Mouse (Mus musculus) kidney, postnatal 10 days (tissue): ENCODE results near the gene Speer4d.
"Not testable (repeated sequence)": the region's sequence is repeated elsewhere in the genome, so short reads cannot be mapped to it uniquely, and the experiment has no call there.

Experiments used
- DNase-seq: peaks from one replicate; pipeline ENCODE4 v3.0.0; 2021; ENCODE audit warnings: mixed read lengths

Speer4d gene

GRCm38 (mm10) chr5:15618764-15619163 is at the start of gene Speer4d:
TSS of gene Speer4d (plus strand) at chr5:15619064.
- not testable (repeated sequence) for DNase-seq

GRCm38 (mm10) chr5:15573735-15574134 is 45.1 kb upstream of the Speer4d start:
- not testable (repeated sequence) for DNase-seq

- DNase-seq = not testable (repeated sequence)
Measured at GRCm38 (mm10) chr5:15577033-15577432, 41.8 kb upstream of the Speer4d start, which contains the start of gene Gm21083. TSS of gene Gm21083 (plus strand) at chr5:15577333.

- peak; percentile 48 for DNase-seq
Measured at GRCm38 (mm10) chr5:15586351-15586750, 32.5 kb upstream of the Speer4d start.

GRCm38 (mm10) chr5:15588291-15588690 is 30.6 kb upstream of the Speer4d start:
- peak; percentile 5 for DNase-seq

- not testable (repeated sequence) for DNase-seq
Measured at GRCm38 (mm10) chr5:15590635-15591034, 28.2 kb upstream of the Speer4d start.

- DNase-seq = not testable (repeated sequence)
Measured at GRCm38 (mm10) chr5:15591577-15591976, 27.3 kb upstream of the Speer4d start.

GRCm38 (mm10) chr5:15598831-15599230 is 20.0 kb upstream of the Speer4d start:
- DNase-seq = not testable (repeated sequence)

- peak; percentile 19 for DNase-seq
Measured at GRCm38 (mm10) chr5:15600342-15600741, 18.5 kb upstream of the Speer4d start.

GRCm38 (mm10) chr5:15601481-15601880 is 17.4 kb upstream of the Speer4d start:
- not testable (repeated sequence) for DNase-seq

- DNase-seq = not testable (repeated sequence)
Measured at GRCm38 (mm10) chr5:15601960-15602359, 16.9 kb upstream of the Speer4d start.

- DNase-seq = not testable (repeated sequence)
Measured at GRCm38 (mm10) chr5:15602424-15602947, 16.4 kb upstream of the Speer4d start.

GRCm38 (mm10) chr5:15603008-15603407 is 15.9 kb upstream of the Speer4d start:
- not testable (repeated sequence) for DNase-seq

GRCm38 (mm10) chr5:15603585-15603984 is 15.3 kb upstream of the Speer4d start:
- not testable (repeated sequence) for DNase-seq

- peak; percentile 7 for DNase-seq
Measured at GRCm38 (mm10) chr5:15606677-15607076, 12.2 kb upstream of the Speer4d start.

GRCm38 (mm10) chr5:15610695-15611094 is 8.2 kb upstream of the Speer4d start:
- DNase-seq = not testable (repeated sequence)

GRCm38 (mm10) chr5:15616195-15616594 is 2.7 kb upstream of the Speer4d start:
- DNase-seq = not testable (repeated sequence)

- peak; percentile 30 for DNase-seq
Measured at GRCm38 (mm10) chr5:15628136-15628535, 9.3 kb downstream of the Speer4d start.

- DNase-seq = peak; percentile 26
Measured at GRCm38 (mm10) chr5:15630068-15630467, 11.2 kb downstream of the Speer4d start.

- DNase-seq = peak; percentile 5
Measured at GRCm38 (mm10) chr5:15637637-15638036, 18.8 kb downstream of the Speer4d start.

GRCm38 (mm10) chr5:15645707-15646106 is 26.8 kb downstream of the Speer4d start:
- peak; percentile 4 for DNase-seq

GRCm38 (mm10) chr5:15652334-15652733 is 33.5 kb downstream of the Speer4d start:
- peak; percentile 5 for DNase-seq

GRCm38 (mm10) chr5:15656959-15657358 is 38.1 kb downstream of the Speer4d start, which contains the start of gene 4930572O03Rik:
TSS of gene 4930572O03Rik (minus strand) at chr5:15657059.
- not testable (repeated sequence) for DNase-seq

- peak; percentile 5 for DNase-seq
Measured at GRCm38 (mm10) chr5:15663847-15664246, 45.0 kb downstream of the Speer4d start.

- not testable (repeated sequence) for DNase-seq
Measured at GRCm38 (mm10) chr5:15670789-15671188, 51.9 kb downstream of the Speer4d start.
